Mouse (Mus musculus): ENCODE measurements around the gene Gyg. TPM values are rescaled to one million over a fixed set of nuclear protein-coding genes. Genes with fewer than 3 reads are reported as not detected.
"Not testable (repeated sequence)": the region's sequence is repeated elsewhere in the genome, so short reads cannot be mapped to it uniquely, and the experiment has no call there.

Gene Gyg
- polyA plus RNA-seq, 1 experiment from 2014 or later: 40.1 TPM

DNA sequence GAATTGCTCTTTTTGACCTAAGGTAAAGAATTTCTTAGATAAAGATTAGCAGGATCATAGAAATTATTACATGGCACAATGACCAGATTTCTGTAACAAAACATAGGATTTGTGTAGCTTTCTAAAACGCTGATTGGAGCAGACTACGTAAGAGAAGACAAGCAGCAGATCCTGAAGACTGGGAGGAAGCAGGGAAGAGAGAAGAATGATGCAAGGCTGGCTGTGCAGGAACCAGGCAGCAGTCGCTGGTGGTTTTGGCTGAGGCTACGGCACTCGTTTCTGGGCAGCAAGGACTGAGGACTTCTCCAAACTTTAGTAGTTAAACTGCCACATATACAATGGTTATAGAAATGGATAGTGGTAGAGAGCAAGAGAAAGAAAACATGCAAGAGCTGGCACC lies 25.6 kb downstream of the Gyg start:
- Histone ChIP-seq H3K27ac (no peak overlapping the region), H3K27me3 (no peaks in the 10 kb centered on the region), H3K4me3 (no peak overlapping the region), H3K9ac (no peak overlapping the region), H3K4me1 (no peaks in the 10 kb centered on the region), H3K9me3 (no peaks in the 10 kb centered on the region), H3K36me3 (no peaks in the 10 kb centered on the region), H3K4me2 (replicated peaks) (no peak overlapping the region)
- 85% methylated on average over 5 of the region's 5 CpGs for WGBS
- no peak for ATAC-seq (ENCODE audit: insufficient number of reproducible peaks, insufficient read depth, low FRiP score, low TSS enrichment)

DNA sequence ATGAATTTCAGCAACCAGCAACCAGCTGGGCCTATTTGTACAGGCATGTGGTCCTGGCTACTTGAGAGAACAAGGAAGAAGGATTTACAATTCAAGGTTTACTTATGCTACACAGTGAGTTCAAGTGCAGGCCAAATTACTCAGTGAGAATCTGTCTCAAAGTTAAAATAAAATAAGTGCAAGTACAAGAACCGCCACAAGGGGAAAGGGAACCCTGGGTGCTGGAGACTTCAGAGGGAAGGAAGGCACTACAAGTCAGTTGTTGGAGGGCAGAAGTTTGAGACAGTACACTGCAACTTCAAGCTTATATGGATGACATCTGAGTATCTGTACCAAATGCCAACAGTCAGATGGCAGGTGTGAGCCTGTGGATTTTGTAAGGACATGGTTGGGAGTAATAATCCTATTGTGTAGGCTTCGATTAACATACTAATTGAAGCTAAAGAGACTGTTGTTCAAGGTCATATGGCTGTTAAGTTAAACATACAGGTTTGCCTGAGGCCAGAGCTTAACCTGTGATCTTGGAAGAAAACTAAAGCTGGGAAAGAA lies 28.0 kb downstream of the Gyg start:
- Histone ChIP-seq H3K27me3 (no peaks in the 10 kb centered on the region), H3K27ac (no peak overlapping the region), H3K9me3 (no peaks in the 10 kb centered on the region), H3K4me2 (replicated peaks) (no peak overlapping the region), H3K36me3 (0 out of 2 replicates have a peak, but pooled peaks cover 1% of the 10 kb centered on the region), H3K9ac (no peak overlapping the region), H3K4me3 (no peak overlapping the region), H3K4me1 (no peaks in the 10 kb centered on the region)
- WGBS: 56% methylated on average over 2 of the region's 2 CpGs
- no peak for ATAC-seq (ENCODE audit: insufficient number of reproducible peaks, insufficient read depth, low FRiP score, low TSS enrichment)

DNA sequence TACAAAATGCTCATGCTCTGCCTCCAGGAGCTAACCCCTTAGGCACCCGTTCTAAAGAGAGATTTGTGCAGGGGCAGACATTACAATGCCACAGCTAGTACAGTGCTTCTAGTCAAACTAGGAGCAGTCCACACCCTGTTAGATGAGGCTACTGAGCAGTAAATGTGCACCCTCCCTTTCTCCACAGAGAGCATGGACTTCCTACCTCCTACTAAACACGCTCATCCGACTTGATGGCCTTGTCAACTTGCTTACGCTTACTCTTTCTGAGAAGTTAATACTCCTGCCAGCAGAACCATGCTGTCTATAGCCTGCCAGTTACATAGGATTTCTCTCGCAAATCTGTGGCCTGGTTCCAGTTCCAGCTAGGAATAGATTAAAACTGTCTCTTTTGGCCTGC lies 29.5 kb downstream of the Gyg start:
- H3K4me1 ChIP-seq: no peaks in the 10 kb centered on the region
- H3K4me3 ChIP-seq: no peak overlapping the region
- no peak overlapping the region for H3K4me2 ChIP-seq (replicated peaks)
- ATAC-seq (ENCODE audit: insufficient number of reproducible peaks, insufficient read depth, low FRiP score, low TSS enrichment): no peak
- H3K27me3 ChIP-seq: no peaks in the 10 kb centered on the region
- no peaks in the 10 kb centered on the region for H3K9me3 ChIP-seq
- 0 out of 2 replicates have a peak, but pooled peaks cover 2% of the 10 kb centered on the region for H3K36me3 ChIP-seq
- 94% methylated on average over 5 of the region's 5 CpGs for WGBS
- H3K27ac ChIP-seq: no peak overlapping the region
- no peak overlapping the region for H3K9ac ChIP-seq

DNA sequence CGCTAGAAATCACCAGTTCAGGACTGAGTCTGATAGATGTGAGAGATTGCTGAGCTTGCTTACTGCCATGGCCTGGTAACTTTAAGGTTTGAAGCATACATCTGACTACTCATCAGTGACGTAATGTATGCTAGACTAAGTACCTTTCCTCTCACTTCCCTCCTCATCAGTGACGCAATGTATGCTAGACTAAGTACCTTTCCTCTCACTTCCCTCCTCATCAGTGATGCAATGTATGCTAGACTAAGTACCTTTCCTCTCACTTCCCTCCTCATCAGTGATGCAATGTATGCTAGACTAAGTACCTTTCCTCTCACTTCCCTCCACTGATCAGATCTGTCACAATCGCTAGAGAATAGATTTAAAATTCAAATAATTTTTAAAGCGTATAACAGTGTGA lies 33.5 kb downstream of the Gyg start:
- not testable (repeated sequence) for H3K9ac ChIP-seq; H3K9me3 ChIP-seq; H3K27me3 ChIP-seq; H3K4me2 ChIP-seq (replicated peaks); H3K27ac ChIP-seq; H3K4me3 ChIP-seq; H3K4me1 ChIP-seq; ATAC-seq (ENCODE audit: insufficient number of reproducible peaks, insufficient read depth, low FRiP score, low TSS enrichment)
- 86% methylated on average over 5 of the region's 5 CpGs for WGBS
- peaks cover 12% of the 10 kb centered on the region for H3K36me3 ChIP-seq

DNA sequence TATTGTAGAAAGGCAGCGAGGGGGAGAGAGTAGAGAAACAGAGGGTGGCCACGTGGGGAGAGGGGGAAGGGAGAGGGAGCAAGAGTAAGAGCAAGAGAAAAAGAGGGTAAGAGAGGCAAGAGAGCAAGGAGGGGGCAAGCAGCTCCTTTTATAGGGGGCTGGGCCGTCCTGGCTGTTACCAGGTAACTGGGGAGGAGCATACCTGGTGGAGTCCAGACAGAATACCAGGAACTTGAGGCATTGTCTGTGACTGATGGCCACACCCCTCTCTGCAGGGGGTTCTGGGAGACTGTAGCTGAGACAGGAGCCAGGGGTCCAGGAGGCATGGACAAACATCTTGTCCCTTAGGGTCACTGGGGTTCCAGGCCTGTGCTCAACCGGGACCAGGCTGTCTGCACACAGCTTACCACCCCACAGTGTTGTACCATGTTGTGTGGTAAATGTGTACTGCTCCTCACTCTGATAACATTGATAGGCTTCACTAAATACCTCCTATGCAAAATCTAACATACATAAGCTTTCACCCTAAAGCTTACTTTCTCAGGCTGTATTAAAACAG lies 35.4 kb downstream of the Gyg start:
- 64% methylated on average over 4 of the region's 4 CpGs for WGBS
- Histone ChIP-seq H3K4me2 (replicated peaks) (no peak overlapping the region), H3K4me3 (no peak overlapping the region), H3K9ac (no peak overlapping the region), H3K9me3 (no peaks in the 10 kb centered on the region), H3K27ac (no peak overlapping the region), H3K4me1 (no peaks in the 10 kb centered on the region), H3K36me3 (peaks cover 14% of the 10 kb centered on the region), H3K27me3 (no peaks in the 10 kb centered on the region)
- ATAC-seq (ENCODE audit: insufficient number of reproducible peaks, insufficient read depth, low FRiP score, low TSS enrichment): no peak

DNA sequence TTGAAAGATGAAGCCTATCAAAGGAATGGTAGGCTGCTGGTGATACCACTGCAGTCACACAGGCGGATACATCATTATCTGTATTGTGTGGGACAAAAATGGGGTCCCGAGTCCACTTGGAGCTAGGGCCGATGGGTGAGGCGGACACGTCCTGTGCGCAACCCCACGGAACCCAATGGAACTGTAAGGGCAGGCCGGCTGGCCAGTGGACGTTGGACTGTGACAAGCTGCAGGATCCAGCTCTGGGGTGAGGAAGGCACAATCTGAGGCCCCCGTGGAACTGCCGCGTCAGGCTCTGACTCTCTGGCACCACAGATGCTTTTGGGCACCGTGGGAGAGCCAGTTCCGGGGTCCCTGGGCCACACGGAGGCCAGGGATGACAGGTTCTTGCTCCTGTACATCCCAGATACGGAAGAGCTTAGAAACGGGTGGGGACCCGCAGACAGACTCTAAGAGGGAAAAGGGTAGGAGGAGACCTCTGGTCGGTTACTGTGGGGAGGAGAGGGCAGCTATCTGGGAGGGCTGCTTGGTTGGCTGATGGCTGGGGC lies 36.0 kb downstream of the Gyg start:
- Histone ChIP-seq H3K27ac (no peak overlapping the region), H3K9me3 (no peaks in the 10 kb centered on the region), H3K9ac (no peak overlapping the region), H3K36me3 (peaks cover 14% of the 10 kb centered on the region), H3K27me3 (no peaks in the 10 kb centered on the region), H3K4me2 (replicated peaks) (no peak overlapping the region), H3K4me3 (no peak overlapping the region), H3K4me1 (no peaks in the 10 kb centered on the region)
- WGBS: 90% methylated on average over 19 of the region's 19 CpGs
- no peak for ATAC-seq (ENCODE audit: insufficient number of reproducible peaks, insufficient read depth, low FRiP score, low TSS enrichment)

DNA sequence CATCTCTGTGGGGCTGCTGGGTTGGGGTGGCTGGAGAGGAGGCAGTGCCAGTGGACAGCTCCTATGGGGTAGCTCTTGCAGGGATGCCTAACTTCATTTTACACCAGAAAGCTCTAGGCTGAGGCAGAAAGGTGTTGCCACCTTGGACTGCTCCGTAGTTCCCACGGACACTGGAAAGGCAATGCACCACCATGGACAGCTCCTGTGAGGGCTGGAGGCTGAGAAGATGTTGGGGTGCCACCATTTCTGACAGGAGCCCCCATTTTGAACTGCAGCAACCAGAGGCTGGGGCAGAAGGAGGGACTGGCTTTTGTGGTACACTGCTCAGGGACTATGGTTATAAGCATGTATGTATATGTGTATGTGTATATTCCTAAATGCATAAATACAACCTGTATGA lies 43.2 kb downstream of the Gyg start:
- H3K36me3 ChIP-seq: peaks cover 13% of the 10 kb centered on the region
- ATAC-seq (ENCODE audit: insufficient number of reproducible peaks, insufficient read depth, low FRiP score, low TSS enrichment): no peak
- H3K27me3 ChIP-seq: no peaks in the 10 kb centered on the region
- 93% methylated on average over 2 of the region's 2 CpGs for WGBS
- H3K4me3 ChIP-seq: no peak overlapping the region
- H3K9ac ChIP-seq: no peak overlapping the region
- H3K27ac ChIP-seq: no peak overlapping the region
- no peak overlapping the region for H3K4me2 ChIP-seq (replicated peaks)
- H3K9me3 ChIP-seq: no peaks in the 10 kb centered on the region
- H3K4me1 ChIP-seq: no peaks in the 10 kb centered on the region

DNA sequence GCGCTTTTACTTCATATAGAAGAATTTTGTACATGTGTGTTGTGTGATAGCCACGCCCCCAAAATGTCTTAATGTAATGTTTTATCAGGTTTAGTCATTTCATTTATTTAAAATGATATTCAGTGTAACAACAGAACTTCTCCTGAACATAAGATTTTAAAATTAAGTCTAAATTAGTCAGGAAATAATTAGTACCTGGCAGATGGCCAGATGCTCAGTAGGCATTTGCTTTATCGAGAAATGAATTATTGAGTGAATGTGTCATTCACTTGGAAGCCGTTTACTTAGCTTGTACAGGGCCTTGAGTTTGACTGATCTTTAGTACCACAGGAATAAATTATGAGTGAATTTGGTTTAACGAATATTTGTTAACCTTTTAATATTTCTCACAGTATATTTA lies 46.2 kb downstream of the Gyg start:
- Histone ChIP-seq H3K4me1 (no peaks in the 10 kb centered on the region), H3K9me3 (no peaks in the 10 kb centered on the region), H3K27me3 (no peaks in the 10 kb centered on the region), H3K4me2 (replicated peaks) (no peak overlapping the region), H3K9ac (no peak overlapping the region), H3K27ac (no peak overlapping the region), H3K4me3 (no peak overlapping the region), H3K36me3 (peaks cover 8% of the 10 kb centered on the region; the same call in 1 of the 2 replicates)
- ATAC-seq (ENCODE audit: insufficient number of reproducible peaks, insufficient read depth, low FRiP score, low TSS enrichment): no peak
- 88% methylated on average over 5 of the region's 5 CpGs for WGBS

DNA sequence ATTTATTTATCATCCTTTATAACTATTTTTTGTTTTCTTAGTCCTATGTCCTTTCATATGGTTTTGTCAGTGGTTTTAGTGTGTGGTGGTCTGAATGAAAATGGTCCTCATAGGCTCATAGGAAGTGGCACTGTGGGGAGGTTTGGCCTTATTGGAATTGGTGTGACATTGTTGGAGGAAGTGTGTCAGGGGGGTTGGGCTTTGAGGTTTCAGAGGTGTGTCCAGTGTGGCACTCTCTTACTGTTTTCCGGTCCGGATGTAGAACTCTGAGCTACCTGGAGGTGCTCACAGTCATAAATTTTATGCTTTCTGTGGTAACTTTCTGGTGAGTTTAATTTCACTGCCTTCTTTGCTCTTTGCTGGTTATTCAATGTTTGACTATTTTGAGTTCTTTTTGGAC lies 50.3 kb downstream of the Gyg start:
- ATAC-seq (ENCODE audit: insufficient number of reproducible peaks, insufficient read depth, low FRiP score, low TSS enrichment): no peak
- 83% methylated on average over 2 of the region's 2 CpGs for WGBS

DNA sequence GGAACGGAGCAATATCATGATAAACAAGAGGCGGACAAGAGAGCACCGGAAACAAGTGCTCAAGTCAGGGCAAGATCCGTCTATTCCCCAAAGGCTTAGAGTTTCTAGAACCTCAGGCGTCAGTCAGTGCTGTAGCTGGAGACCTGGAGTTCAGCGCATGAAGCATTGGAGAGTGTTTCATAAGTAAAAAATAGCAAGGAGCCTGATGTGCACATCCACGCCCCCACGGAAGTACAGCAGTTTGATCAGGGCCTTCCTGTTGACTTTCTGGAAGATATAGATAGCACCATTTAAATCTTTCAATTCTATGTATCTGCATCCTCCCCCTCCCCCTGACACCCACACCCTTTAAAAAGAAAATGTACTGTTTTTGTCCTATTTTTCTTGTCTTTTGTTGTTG lies 50.8 kb downstream of the Gyg start:
- no peak for ATAC-seq (ENCODE audit: insufficient number of reproducible peaks, insufficient read depth, low FRiP score, low TSS enrichment)
- 88% methylated on average over 8 of the region's 8 CpGs for WGBS
- no peaks in the 10 kb centered on the region for H3K4me1 ChIP-seq
- H3K9ac ChIP-seq: no peak overlapping the region
- no peaks in the 10 kb centered on the region for H3K9me3 ChIP-seq
- no peak overlapping the region for H3K4me2 ChIP-seq (replicated peaks)
- H3K36me3 ChIP-seq: no peaks in the 10 kb centered on the region
- no peak overlapping the region for H3K27ac ChIP-seq
- no peaks in the 10 kb centered on the region for H3K27me3 ChIP-seq
- no peak overlapping the region for H3K4me3 ChIP-seq

More for the DNA sequence above, 50.3 kb downstream of the Gyg start:
- Histone ChIP-seq H3K27ac (no peak overlapping the region), H3K9me3 (no peaks in the 10 kb centered on the region), H3K36me3 (no peaks in the 10 kb centered on the region), H3K4me2 (replicated peaks) (no peak overlapping the region), H3K27me3 (no peaks in the 10 kb centered on the region), H3K4me1 (no peaks in the 10 kb centered on the region), H3K9ac (no peak overlapping the region), H3K4me3 (no peak overlapping the region)

DNA sequence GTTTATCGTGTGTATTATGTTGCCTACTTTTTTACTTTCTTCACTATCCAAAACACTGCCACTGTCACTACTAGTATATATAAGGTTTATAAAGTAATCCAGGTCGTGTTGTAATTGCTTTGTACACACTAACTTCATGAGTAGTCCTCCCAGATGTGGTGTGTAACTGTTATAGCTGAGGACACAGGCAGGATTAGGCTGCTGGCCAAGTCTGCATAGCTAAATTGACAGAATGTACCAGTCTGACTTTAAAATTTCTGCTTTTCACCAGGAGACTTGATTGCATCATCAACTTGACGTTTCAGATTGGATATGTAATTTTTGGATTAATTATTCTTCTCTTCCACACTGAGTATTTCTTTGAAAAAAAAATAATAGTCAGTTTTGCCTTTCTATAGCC lies 51.3 kb downstream of the Gyg start:
- Histone ChIP-seq H3K27me3 (no peaks in the 10 kb centered on the region), H3K9me3 (no peaks in the 10 kb centered on the region), H3K27ac (no peak overlapping the region), H3K4me2 (replicated peaks) (no peak overlapping the region), H3K4me3 (no peak overlapping the region), H3K36me3 (no peaks in the 10 kb centered on the region), H3K4me1 (no peaks in the 10 kb centered on the region), H3K9ac (no peak overlapping the region)
- no peak for ATAC-seq (ENCODE audit: insufficient number of reproducible peaks, insufficient read depth, low FRiP score, low TSS enrichment)
- 73% methylated on average over 3 of the region's 3 CpGs for WGBS

DNA sequence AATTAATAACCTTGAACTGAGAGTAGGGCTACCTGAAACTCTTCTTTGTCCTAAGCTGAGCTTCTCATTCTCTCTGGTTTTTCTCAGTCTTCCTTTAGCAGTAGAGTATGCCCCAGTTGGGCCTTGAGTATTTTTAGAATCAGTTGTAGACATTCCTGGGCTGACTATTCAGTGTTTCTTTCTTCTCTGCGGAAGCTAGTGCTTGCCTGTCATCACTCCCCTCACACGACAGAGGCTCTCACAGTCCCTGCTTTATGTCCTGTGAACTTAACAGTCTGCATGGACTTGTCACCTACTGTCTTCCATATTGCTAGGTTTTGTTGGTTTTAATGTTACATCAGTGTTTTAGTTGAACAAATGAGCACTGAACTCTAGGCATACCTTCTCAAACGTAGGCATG lies 73.0 kb downstream of the Gyg start:
- 74% methylated on average over 3 of the region's 3 CpGs for WGBS
- H3K4me3 ChIP-seq: no peak overlapping the region
- H3K4me1 ChIP-seq: no peaks in the 10 kb centered on the region
- H3K27me3 ChIP-seq: no peaks in the 10 kb centered on the region
- peaks cover 3% of the 10 kb centered on the region; the same call in 1 of the 2 replicates for H3K36me3 ChIP-seq
- no peak overlapping the region for H3K4me2 ChIP-seq (replicated peaks)
- no peak overlapping the region for H3K27ac ChIP-seq
- H3K9ac ChIP-seq: no peak overlapping the region
- H3K9me3 ChIP-seq: no peaks in the 10 kb centered on the region
- no peak for ATAC-seq (ENCODE audit: insufficient number of reproducible peaks, insufficient read depth, low FRiP score, low TSS enrichment)
